Mouse (Mus musculus) embryonic facial prominence, embryonic 14.5 days (tissue): ENCODE data around the gene Ahcyl1. TPM values are rescaled to one million over a fixed set of nuclear protein-coding genes. Genes with fewer than 3 reads are reported as not detected.
A peak's percentile ranks its signal among the peaks of the same experiment; 100 is the strongest.
"Not testable (repeated sequence)": the region's sequence is repeated elsewhere in the genome, so short reads cannot be mapped to it uniquely, and the experiment has no call there.

Source experiments
- ATAC-seq: fragments of 200-750 bp; cut with Nextera tagmentation; 2 replicates; pipeline ENCODE4 v1.8.0; 2017; ENCODE audit warnings: low read depth, moderate number of reproducible peaks, moderate TSS enrichment
- DNase-seq: peaks from one replicate; pipeline ENCODE4 v3.0.0-alpha.2; 2015; ENCODE audit warnings: low spot score
- H3K27ac ChIP-seq: fragments of 300-500 bp; sonication (generic); replicated peaks from 2 replicates; pipeline ENCODE4 v1.5.1; 2014; ENCODE audit warnings: low read depth, mild to moderate bottlenecking, low read length, moderate library complexity
- H3K27me3 ChIP-seq: fragments of 300-500 bp; sonication (generic); replicated peaks from 2 replicates; pipeline ENCODE4 v1.6.1; 2014; ENCODE audit warnings: low read length; ENCODE audit not compliant: control insufficient read depth, insufficient read depth
- H3K36me3 ChIP-seq: fragments of 300-500 bp; sonication (generic); 2 replicates; pipeline ENCODE4 v1.6.1; 2014; ENCODE audit warnings: low read length, mixed read lengths; ENCODE audit not compliant: control insufficient read depth, insufficient read depth
- H3K4me1 ChIP-seq: fragments of 300-500 bp; sonication (generic); 2 replicates; pipeline ENCODE4 v1.6.1; 2014; ENCODE audit warnings: antibody characterized with exemption, low read length; ENCODE audit not compliant: control insufficient read depth, insufficient read depth
- H3K4me2 ChIP-seq: fragments of 300-500 bp; sonication (generic); 2 replicates; pipeline ENCODE4 v1.6.1; 2014; ENCODE audit warnings: low read depth, mild to moderate bottlenecking, low read length, moderate library complexity, mixed read lengths
- H3K4me3 ChIP-seq: fragments of 300-500 bp; sonication (generic); 2 replicates; pipeline ENCODE4 v1.5.1; 2014; ENCODE audit warnings: low read depth, mild to moderate bottlenecking, low read length
- H3K9ac ChIP-seq: fragments of 300-500 bp; sonication (generic); 2 replicates; pipeline ENCODE4 v1.6.1; 2014; ENCODE audit warnings: low read depth, mild to moderate bottlenecking, low read length, moderate library complexity, mixed read lengths
- H3K9me3 ChIP-seq: fragments of 300-500 bp; sonication (generic); 2 replicates; pipeline ENCODE4 v1.6.1; 2016; ENCODE audit warnings: low read length; ENCODE audit not compliant: control insufficient read depth
- WGBS: fragments of 180-500 bp; shearing (Covaris S2); extraction: QIAGEN DNeasy Blood & Tissue Kit; methylation state at CpG from one replicate; pipeline ENCODE4 v1.1.7; 2014; 5-methylcytosine and 5-hydroxymethylcytosine counted together
- polyA plus RNA-seq: library from polyadenylated mRNA; unstranded; fragments of >200 nt; fragmentation: Nextera tagmentation; extraction: Ambion mirVana; gene quantifications from 2 replicates; pipeline ENCODE4 v1.2.1, GENCODE M21; 2014

The Ahcyl1 gene
- polyA plus RNA-seq, 1 experiment from 2014 or later: 89.3 TPM

GRCm38 (mm10) chr3:107739456-107739855, 43.1 kb upstream of the Ahcyl1 start:
- Histone ChIP-seq H3K36me3 (peaks cover 16% of the 10 kb centered on the region; the same call in 1 of the 2 replicates), H3K9ac (no peak overlapping the region), H3K4me1 (peaks cover 30% of the 10 kb centered on the region)

GRCm38 (mm10) chr3:107738620-107739019, 42.3 kb upstream of the Ahcyl1 start:
- Histone ChIP-seq H3K27ac (no peak overlapping the region), H3K4me2 (no peak overlapping the region), H3K9ac (no peak overlapping the region), H3K4me1 (peaks cover 30% of the 10 kb centered on the region), H3K27me3 (no peaks in the 10 kb centered on the region), H3K9me3 (no peaks in the 10 kb centered on the region), H3K4me3 (no peak overlapping the region), H3K36me3 (peaks cover 12% of the 10 kb centered on the region; the same call in 1 of the 2 replicates)
- DNase-seq (no peak), ATAC-seq (no peak)
- 75% methylated on average over 1 of the region's 1 CpGs for WGBS

More at GRCm38 (mm10) chr3:107739456-107739855, 43.1 kb upstream of the Ahcyl1 start:
- WGBS: 64% methylated on average over 3 of the region's 3 CpGs
- H3K9me3 ChIP-seq: no peaks in the 10 kb centered on the region
- no peaks in the 10 kb centered on the region for H3K27me3 ChIP-seq
- ATAC-seq (no peak), DNase-seq (peak; percentile 22)
- H3K27ac ChIP-seq: peak overlapping the region; percentile 88
- H3K4me3 ChIP-seq: no peak overlapping the region
- H3K4me2 ChIP-seq: no peak overlapping the region

GRCm38 (mm10) chr3:107737609-107738190, 41.3 kb upstream of the Ahcyl1 start:
- 47% methylated on average over 1 of the region's 1 CpGs for WGBS

DNA sequence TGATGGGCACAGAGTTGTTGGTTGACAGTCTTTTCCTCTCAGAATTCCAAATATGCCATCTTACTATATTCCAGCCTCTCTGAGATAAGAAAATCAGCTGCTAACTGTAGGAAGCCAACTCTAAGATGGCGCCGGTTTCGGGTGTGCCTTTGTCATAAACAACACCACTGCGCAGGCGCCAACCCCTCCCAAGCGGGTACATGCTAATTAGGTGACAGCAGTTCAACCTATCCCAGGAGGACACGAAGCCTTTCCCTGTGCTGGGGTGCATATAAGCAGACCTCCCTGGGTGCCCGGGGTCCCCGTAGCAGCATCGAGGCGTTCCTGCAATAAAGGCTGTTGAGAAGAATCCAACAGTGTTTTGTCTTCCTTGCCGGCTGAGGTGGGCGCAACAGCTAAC, 39.3 kb upstream of the Ahcyl1 start:
- not testable (repeated sequence) for H3K4me3 ChIP-seq, H3K36me3 ChIP-seq, H3K9ac ChIP-seq, ATAC-seq, H3K4me2 ChIP-seq, H3K27ac ChIP-seq, DNase-seq, H3K27me3 ChIP-seq, H3K9me3 ChIP-seq
- WGBS: 91% methylated on average over 13 of the region's 13 CpGs
- H3K4me1 ChIP-seq: peaks cover 15% of the 10 kb centered on the region

More at GRCm38 (mm10) chr3:107737609-107738190, 41.3 kb upstream of the Ahcyl1 start:
- Histone ChIP-seq H3K27me3 (no peaks in the 10 kb centered on the region), H3K9ac (no peak overlapping the region), H3K9me3 (no peaks in the 10 kb centered on the region), H3K27ac (no peak overlapping the region), H3K4me1 (peaks cover 30% of the 10 kb centered on the region), H3K36me3 (peaks cover 10% of the 10 kb centered on the region; the same call in 1 of the 2 replicates), H3K4me2 (no peak overlapping the region), H3K4me3 (no peak overlapping the region)
- ATAC-seq (no peak), DNase-seq (peak; percentile 38)

DNA sequence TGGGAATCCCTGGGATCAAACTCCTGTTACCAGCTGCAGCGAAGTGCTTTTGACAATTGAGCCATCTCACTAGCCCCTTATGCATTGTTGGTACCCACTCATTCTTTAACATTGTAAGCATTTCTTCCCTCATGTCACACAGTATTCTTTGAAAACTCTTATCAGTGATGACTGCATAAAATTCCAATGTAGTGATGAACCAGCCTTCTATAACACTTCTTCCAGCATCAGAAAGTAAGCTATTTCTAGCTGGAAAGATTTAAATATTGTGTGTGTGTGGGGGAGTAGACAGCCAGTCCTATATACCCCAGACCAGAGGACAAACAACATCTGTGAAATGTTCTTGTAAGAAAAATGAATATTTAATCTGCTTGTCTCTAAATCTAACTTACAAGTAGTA, 37.0 kb upstream of the Ahcyl1 start:
- Histone ChIP-seq H3K4me3 (no peak overlapping the region), H3K4me2 (no peak overlapping the region), H3K4me1 (no peaks in the 10 kb centered on the region), H3K27me3 (no peaks in the 10 kb centered on the region), H3K9me3 (no peaks in the 10 kb centered on the region), H3K27ac (no peak overlapping the region), H3K36me3 (no peaks in the 10 kb centered on the region), H3K9ac (no peak overlapping the region)
- WGBS: 73% methylated on average over 1 of the region's 1 CpGs
- DNase-seq (no peak), ATAC-seq (no peak)

- Histone ChIP-seq H3K4me1 (no peaks in the 10 kb centered on the region), H3K36me3 (no peaks in the 10 kb centered on the region), H3K27ac (no peak overlapping the region; the same call in 1 of the 2 replicates), H3K27me3 (no peaks in the 10 kb centered on the region), H3K9ac (no peak overlapping the region), H3K4me2 (no peak overlapping the region), H3K4me3 (no peak overlapping the region), H3K9me3 (no peaks in the 10 kb centered on the region)
- DNase-seq: peak; percentile 48
- 20% methylated on average over 2 of the region's 2 CpGs for WGBS
- no peak for ATAC-seq
Observed at GRCm38 (mm10) chr3:107730236-107730635, 33.9 kb upstream of the Ahcyl1 start.

- H3K4me2 ChIP-seq: no peak overlapping the region
- peak; percentile 29 for DNase-seq
Observed at GRCm38 (mm10) chr3:107728509-107728908, 32.1 kb upstream of the Ahcyl1 start.

GRCm38 (mm10) chr3:107715971-107716370, 19.6 kb upstream of the Ahcyl1 start:
- Histone ChIP-seq H3K4me3 (no peak overlapping the region), H3K4me1 (peaks cover 7% of the 10 kb centered on the region), H3K36me3 (no peaks in the 10 kb centered on the region), H3K27me3 (no peaks in the 10 kb centered on the region), H3K27ac (no peak overlapping the region), H3K4me2 (no peak overlapping the region), H3K9ac (no peak overlapping the region), H3K9me3 (no peaks in the 10 kb centered on the region)
- no peak for ATAC-seq
- WGBS: 48% methylated on average over 1 of the region's 1 CpGs
- no peak for DNase-seq

More at GRCm38 (mm10) chr3:107728509-107728908, 32.1 kb upstream of the Ahcyl1 start:
- Histone ChIP-seq H3K27ac (no peak overlapping the region), H3K4me3 (no peak overlapping the region), H3K36me3 (no peaks in the 10 kb centered on the region), H3K9me3 (no peaks in the 10 kb centered on the region), H3K9ac (no peak overlapping the region), H3K4me1 (no peaks in the 10 kb centered on the region), H3K27me3 (no peaks in the 10 kb centered on the region)
- ATAC-seq: no peak
- 26% methylated on average over 1 of the region's 1 CpGs for WGBS
